Mouse (Mus musculus) testis, postnatal 10 days (tissue): ENCODE data around the gene Fhad1.
A peak's percentile ranks its signal among the peaks of the same experiment; 100 is the strongest.

ENCODE experiments used
- DNase-seq: peaks from one replicate; pipeline ENCODE4 v3.0.0; 2021; ENCODE audit warnings: low spot score

Fhad1 gene

DNA sequence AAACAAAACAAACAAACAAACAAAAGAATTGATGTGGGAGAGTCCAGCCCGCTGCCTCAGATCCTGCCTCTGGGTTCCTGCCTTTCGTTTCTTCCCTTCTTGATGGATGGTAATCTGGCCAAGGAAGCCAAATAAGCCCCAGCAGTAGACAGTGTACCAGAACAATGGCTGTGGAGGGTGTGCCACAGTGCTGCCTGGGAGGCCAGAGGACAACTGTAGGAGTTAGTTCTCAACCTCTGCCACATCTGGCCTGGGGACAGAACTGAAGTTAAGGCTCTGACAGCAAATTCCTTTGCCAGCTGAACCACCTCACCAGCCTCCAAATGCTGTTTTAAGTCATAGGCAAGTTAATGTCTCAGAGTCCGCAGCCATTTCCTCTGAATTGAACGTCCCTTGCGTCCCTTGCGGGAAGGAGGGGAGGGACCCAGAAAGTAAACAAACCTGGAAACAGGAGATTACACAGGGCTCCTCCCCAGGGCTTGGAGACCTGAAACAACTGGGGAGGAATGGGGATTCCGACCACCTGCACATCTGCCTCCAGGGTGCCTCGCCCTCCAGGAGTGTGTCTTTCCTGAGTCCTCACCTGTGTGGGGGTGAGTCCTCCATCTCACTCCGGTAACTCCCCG is 133.5 kb downstream of the Fhad1 start:
- no peak for DNase-seq

DNA sequence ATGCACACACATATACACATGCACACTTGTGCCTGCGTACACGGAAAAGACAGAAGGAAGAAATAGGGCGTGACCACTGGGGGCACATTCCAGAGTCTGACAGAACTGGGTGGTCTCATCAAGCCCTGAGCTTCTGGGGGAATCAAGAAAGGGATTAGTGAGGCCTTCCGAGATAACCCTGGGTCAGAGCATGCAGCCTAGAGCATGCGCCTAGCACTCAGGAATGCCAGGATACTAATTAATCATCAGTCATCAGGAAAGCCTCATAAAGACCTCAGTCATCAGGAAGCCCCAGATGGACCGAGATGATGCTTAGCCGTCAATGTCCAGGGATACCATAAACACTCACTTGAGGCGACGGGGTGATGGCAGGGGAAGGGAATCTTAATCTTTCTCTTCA is 135.0 kb downstream of the Fhad1 start:
- DNase-seq, result no peak

DNA sequence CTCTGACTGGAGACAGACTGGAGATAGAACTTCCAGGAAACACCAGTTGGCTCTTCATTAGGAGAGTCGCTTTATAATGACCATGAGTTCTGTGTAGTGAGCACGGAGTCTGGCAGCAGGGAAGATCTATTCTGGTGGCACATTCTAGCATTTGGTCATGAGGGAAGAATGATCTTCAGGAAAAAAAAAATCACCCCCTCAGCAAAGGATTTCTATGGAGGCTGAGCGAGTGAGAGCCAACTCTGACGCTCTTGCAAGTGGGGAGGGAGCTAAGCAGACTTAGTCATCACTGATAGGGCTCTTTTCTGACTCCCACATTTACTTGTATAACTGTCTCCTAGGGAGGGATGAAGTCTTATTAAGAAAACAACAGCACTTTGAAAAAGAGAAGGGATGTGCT is 135.8 kb downstream of the Fhad1 start:
- no peak for DNase-seq

DNA sequence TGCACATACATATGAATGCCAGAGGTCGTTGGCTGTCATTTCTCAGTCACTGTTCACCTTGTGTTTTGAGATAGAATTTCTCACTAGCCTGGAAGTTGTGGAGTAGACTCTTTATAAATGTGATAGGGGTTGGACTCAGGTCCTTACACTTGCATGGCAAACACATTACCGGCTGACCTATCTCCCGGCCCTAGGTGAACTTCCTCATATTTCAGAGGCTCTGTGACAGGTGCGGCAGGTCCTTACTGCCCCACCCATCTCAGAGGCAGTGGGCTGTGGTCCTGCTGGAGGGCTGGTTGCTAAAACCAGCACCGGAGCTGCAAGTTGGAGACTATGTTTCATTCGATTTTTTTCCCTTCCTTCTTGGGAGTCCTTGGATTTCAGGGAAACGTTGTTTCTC is 136.3 kb downstream of the Fhad1 start:
- DNase-seq, result no peak

DNA sequence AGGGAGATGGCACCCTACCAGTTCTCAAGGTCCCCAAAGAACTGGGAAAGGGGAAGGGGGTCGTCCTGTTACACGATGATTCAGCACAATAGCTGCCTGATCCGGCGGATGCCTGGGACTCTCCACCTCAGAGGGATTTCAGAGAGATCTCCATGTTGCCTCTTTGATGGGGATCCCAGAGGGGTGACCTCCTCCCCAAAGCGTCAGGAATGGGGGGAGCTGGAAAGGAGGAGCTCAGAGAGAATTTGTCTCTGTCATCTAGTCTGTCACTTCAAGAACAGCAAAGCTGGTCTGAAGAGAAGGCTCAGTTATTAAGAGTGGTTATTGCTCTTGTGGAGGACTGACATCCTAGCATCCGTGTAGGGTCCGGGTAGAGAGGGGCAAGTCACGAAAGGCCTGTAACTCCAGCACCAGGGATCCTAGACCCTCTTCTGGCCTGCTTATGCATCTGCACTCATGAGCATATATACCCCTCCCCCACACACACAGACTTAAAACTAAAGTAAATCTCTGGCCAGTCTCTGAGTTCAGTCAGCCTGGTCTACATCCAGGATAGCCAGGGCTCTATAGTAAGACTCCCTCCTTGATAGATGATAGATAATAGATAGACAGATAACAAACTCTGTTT is 139.3 kb downstream of the Fhad1 start:
- DNase-seq, result no peak

DNA sequence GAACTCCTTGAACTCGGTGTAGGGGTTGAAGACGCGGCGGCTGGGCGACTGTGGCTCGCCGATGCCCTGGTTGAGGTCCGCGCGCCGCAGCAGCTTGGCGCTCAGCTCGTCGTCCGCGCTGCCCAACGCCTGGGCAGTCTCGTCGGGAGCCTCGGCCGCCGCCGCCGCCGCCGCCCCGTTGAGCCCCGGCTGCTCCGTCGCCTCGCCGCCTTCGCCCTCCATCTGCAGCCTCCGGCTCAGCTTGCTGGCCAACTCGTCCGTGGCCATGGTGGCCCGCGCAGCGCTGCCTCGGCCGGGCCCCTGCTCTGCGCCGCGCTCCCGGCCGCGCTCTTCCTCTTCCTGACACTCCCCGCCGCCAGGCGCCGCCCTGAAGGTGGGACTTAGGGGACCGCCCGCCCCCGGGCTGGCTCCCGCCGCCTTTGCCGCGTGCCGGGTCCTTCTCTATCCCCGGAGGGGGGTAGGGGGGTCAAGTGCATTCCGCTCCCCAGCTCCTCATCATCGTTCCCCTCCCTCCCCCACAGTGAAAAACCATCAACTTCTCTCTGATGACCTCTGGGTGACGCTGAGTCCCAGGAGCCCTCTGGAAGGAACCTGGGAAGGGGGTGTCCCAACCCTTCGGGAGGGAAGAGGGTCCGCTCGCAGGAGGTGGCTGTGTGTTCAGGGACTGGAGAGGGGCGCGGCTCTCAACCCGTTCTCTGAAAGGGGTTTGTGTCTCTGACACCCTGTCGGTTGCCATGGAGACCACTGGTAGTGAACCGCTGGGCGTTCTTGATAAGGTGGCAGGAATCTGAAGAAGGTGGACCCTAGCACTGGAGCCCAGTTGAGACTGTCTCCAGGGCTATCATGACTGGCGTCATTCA is 140.1 kb downstream of the Fhad1 start, which contains the start of gene Efhd2:
Gene Efhd2 (minus strand): TSS at position 320 of the 860 bp plus-strand sequence.
- DNase-seq, result peak; percentile 88

DNA sequence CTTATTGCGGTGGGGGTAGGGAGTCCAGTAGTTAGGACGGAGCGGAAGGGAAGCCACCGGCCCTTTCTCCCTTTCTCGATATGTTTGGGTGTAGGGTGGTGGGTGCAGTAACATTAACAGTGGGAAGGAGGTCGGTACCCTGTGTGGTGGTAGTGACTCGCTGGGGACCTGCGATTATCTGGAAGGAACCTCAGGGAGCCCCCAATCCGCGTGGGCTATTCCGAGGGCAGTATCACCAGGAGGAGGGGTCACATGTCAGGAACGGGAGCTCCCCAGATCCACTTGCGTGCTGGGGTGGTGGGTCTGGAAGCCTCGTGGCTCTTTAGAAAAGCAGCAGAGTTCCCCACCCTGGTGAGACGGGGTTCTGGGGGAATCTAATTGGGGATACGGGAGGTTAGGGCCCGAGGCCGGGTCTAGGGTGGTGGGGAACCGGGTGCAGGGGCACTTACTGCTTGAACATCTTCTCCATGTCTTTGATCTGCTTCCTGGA is 140.7 kb downstream of the Fhad1 start:
- no peak for DNase-seq

DNA sequence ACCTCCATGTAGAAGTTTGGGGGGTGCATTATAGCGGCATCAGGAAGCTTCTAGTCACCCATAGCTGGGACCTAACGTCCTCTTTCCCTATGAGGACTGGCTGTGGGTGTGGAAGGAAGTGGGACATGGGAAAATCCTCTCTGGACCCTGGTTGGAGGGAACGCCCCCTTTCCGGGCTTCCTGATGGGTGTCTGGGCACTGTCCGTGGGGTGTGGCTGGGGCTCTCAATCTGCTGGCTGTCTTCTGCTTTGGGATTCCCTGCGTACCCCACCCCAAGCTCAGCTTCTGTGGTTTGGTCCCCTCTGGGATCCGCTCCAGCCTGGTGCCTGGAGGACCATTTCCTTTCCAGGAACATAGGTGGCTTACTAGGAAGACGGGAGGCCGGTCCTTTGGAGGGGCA is 141.9 kb downstream of the Fhad1 start:
- peak; percentile 46 for DNase-seq

DNA sequence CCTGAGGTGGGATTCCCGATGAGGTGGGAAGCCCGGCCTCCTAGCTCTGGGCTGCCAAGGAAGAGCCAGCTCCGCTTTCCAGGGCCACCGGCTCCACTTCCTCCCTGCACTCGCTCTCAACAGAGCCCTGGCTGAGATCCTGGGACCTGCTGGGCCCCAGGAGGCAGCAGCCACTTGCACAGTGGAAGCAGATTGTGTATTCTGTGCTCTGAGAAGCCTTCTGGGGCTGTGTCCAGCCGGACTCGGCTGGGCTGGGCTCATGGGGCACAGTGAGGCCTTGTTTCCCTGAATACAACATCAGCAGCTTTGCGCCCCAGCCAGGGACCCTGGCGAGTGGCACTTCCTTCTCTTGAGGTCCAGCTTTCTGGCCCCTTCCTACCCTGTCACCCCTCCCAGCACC is 143.0 kb downstream of the Fhad1 start:
- no peak for DNase-seq

DNA sequence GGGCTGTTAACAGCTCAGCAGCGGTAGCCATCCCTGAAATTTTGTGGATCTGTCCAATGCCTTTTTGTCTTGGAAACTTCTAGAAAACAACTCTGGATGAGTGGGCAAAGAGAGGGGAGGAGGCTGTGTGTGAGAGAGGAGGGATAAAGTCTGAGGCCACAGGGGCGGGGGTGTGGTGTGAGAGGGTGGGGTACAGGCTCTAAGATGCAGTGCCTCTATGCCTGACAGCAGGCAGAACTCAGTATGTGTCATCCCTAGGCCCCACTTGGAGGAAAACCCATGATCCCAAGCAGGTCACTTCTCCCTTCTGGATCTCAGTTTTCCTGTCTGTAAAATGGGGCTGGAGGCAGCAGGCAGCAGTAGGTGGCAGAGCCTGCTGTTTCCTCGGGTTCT is 143.6 kb downstream of the Fhad1 start:
- DNase-seq, result no peak

DNA sequence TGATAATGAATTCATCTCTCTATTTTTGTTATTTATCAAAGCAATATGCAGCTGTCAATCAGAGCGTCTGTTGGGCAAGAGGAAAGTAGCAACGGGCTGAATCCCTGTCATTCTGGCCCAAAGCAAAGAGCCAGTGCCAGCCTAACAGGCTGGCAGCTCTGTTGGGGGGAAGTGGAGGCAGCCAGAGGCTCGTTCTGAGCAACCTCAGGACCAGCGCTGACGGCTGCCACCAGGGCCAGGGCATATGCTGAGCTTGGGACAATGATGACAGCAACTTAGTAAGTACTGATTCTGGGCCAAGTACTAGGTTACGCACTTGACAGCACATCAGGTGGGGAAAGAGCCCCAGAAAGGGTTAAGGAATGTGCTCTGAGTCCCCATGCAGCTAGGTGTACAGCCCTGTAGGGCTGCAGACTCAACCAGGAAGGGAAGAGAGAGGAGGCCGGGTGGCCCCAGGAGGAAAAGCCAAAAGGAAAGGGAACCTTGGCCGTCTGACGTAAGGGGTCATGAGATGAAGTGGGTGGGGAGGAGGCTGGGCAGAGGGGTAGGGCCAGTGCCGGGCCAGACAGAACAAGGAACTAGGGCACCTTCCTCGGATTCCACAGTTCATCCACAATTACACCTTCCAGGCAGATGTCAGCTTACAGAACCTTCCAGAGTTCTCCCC is 144.1 kb downstream of the Fhad1 start:
- peak; percentile 50 for DNase-seq

DNA sequence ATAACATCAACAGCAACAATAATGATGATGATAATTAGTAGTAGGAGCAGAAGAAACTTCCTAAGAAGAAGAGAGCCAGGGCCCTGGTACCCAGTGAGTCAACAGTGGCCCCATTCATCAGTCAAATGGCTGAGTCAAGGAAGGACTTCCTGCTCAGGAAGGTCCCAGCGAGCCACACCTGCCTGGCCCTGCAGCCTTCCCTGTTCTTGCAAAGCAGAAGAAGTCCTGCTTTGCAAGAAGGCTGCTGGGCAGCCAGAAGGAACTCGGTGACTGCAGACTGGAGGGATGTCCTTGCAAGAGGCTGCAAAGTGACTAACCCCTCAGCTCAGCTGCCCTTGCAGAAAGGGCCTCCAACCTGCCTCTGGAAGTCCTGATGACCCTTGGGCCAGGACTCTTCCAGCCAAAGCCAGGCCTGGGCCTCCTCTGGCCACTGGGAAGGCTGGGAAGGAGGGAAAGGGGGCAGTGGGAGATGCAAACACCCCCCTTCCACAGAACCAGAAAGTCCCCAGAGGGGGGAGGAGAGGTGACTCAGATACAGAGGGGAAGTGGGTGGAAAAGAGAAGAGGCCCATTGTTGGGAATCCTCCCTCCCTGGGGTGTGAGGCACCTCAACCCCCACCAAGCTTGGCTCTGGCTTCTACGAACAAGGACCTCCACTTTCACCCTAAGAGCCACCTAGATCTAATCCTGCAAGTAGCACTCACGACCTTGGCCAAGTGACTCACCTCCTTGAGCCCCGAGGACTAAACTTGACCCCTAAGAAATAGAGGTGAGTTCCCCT is 145.3 kb downstream of the Fhad1 start:
- peak; percentile 41 for DNase-seq

DNA sequence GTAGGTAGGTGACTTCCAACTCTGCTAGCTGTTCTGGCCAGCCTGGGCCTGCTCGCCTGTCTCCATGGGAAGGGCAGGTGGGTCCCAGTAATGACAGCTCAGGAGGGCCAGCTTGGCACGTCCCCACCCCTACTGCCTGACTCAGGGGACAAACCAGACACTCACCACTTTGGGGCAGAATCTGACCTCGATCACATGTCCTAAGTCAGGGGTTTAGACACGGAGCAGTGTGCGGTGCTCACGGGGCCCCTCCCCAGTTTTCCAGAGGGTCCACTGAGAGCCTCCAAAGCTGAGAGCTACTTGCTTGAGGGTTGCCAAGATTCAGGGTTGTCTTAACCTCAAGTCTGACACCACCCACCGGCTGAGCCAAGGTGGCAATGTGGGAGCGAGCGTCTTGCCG is 146.8 kb downstream of the Fhad1 start:
- peak; percentile 45 for DNase-seq

DNA sequence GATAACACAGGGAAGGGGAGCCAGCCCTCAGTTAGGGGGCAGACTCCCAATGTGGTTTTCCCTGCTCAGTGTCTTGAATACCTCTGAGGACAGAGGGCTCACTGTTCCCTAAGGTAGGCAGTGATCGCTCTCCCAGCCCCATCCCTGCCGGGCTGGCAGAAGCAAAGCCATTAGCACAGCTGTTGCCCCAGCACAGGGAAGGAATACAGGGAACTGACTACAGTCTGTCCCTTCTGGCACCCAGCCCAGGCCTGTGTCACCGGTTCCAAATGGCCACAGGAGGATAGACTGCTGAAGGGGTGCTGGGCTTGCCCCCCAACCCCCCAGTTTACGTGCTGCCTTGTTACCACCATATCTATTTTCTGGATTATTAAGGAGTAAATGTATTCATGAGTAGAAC is 147.4 kb downstream of the Fhad1 start:
- DNase-seq, result peak; percentile 90

DNA sequence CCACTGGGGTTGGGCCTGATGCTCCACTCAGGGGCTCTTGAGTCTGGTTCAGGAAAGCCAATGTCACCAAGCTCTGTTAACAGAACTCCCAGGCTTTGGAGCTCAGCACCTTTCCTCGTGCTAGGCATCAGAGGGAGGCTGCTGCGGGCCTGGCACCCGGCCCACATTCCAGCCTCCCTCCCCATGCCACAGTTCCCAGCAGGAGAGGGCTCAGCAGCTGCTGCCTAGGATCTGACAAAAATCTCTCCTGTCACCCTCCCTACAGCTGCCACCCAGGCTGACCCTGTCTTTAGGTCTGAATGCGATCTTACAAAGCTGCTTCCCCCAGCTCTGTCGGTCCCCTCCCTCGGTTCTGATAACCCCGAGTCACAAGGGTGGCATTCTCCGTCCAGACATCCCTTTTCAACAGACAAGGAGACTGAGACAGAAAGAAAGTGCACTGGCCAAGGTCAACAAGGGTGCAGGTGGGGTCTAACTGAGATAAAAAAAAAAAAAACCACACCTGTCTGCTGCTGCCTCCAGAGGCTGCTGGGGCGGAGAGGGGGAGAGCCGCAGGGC is 147.9 kb downstream of the Fhad1 start:
- peak; percentile 82 for DNase-seq

DNA sequence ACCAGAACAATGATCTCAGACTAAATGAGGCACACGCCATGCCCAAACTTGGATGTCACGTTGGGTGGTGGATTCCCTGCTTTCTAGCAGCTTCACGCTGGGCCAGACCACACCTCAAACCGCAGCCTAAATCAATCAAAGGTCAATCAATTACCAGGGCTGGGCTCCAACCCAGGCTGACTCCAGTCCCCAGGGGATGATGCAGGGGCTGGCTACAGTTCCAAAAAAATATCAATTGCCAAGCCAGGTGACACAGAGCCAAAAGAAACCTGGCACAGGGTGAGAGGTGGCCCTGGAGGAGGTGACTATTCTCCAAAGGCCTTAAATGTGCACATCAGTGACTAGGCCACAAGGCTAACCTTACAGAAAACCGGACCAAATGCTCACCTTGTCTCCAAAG is 149.3 kb downstream of the Fhad1 start:
- DNase-seq, result peak; percentile 40

DNA sequence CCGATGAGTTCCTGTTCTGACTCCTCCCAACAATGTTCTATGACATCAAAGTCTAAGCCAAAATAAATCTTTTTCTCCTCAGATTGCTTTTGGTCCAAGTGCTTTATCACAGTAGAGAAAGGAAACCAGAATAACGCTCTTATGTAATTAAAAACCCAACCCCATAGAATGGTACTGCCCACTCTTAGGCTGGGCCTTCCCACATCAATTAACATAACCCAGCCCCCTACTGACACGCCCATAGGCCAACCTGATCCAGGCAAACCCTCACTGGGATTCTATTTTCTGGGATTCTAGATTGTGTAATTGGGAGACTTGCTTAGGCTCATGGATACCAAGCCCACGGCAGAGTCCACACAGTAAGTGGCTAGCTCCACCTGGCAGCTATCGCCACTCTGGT is 149.9 kb downstream of the Fhad1 start:
- peak; percentile 32 for DNase-seq

DNA sequence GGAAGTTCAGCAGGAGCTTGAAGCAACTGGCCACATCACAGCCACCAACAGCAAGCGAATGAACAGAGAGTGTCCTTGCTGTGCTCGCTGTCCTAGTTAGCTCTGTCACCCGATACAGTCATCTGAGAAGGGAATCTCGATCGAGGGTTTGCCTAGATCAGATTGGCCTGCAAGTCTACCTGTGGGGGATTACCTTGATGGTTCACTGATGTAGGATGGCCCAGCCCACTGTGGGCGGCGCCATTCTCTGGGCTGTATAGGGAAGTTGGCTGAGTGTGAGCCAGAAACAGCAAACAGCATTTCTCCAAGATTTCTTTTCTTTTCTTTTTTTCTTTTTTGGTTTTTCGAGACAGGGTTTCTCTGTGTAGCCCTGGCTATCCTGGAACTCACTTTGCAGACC is 150.4 kb downstream of the Fhad1 start:
- peak; percentile 45 for DNase-seq

DNA sequence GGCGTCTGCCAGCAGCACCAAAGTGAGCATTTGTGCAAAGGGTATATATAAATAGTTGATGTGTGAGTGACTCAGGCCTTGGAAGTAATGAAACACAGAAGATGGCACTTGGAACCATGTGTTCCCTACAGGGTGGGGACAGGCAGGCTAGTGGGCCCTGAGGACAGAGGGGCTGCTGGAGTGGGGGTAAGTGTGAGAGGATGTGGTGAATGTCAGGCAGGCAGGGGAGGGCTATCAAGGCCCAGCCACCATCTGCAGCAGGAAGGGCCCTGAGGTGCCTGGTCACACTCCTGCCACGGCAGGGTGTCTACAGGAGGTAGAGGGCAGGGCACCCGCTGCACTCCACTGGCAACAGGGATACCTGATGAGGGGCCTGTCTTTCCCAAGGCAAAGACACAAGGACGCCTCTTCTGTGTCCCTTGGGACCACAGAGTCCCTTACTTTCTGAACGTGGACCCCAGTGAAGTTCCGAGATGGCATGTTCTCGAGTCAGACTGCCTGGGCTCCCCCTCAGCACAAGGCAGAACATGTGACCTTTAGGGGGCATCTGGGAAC is 151.1 kb downstream of the Fhad1 start:
- peak; percentile 44 for DNase-seq

DNA sequence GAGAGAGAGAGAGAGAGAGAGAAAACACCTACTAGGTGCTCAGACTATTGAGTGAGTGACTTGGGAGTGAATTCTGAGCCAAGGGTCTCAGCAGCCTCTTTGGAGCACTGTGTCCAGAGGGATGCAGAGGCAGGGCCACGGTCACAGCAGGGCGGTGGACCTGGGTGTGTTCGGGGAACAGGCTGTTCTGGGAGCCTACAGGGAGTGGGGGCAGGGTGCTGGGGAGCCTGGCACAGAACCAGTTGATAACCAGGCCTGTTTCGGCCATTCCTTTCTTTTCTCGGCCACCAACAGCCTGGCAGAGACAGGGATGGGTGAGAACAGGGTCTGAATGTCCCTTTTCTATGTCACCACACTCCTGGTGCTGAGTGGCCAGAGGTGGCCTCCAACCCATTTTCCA is 152.0 kb downstream of the Fhad1 start:
- peak; percentile 77 for DNase-seq
